8 mouse cellular contexts compared by ENCODE assay signal in the genomic region with DNA sequence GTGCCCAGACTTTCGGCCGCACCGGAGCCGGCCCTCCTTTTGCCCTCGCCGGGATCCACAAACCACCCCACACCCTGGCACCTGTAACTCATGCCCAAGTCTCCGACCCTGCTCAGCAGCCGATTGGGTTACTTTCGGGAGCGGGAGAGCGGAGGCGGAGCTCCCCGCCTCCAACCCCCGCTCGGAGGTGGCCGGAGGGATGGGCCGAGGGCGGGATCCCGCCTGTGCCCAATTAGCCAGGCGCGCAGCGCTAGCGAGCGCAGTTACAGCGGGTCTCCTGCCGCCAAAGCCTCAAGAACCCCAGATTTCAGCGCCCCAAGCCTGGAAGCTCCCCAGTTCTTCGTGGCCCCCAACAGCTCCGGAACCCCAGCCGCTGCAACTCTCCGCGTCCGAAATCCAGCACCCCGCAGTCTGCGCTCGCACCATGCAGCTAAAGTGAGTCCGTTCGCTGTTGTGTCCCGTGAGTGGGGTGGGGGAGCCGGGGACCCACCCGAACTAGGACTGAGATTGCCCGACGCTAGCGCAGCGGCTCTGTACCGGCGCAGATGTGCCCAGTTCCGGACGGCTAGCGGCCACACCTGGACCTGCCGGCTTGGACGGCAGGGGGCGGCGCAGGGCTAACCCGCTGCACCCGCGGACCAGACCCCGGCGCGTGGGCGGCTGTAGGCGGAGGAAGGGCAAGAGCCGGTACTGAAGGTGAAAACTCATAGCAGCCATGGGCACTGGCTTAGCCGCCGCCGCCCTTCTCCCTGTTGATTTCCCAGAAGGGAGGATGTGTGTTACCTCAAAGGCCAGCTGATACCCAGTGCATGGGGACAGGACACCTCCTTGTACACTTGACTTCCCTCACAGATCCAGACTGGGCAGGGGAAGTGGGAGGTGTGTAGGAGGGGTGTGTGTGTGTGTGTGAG. TPM values are rescaled to one million over a fixed set of nuclear protein-coding genes. Genes with fewer than 3 reads are reported as not detected.
DNase-seq lines count a peak whose midpoint lies in the region; ATAC-seq and TF ChIP-seq lines count a peak whose summit lies in the region.

A gene (plus strand): TSS at position 202 of the 911 bp plus-strand sequence.

- H3K9ac ChIP-seq in forebrain, embryonic 15.5 days (replicated peaks) = peak within 1 kb of the TSS; percentile 57
- peak within 1 kb of the TSS; percentile 56 for H3K9ac ChIP-seq in lung, embryonic 14.5 days
- peak within 1 kb of the TSS; percentile 52 for H3K9ac ChIP-seq in neural tube, embryonic 14.5 days (replicated peaks; ENCODE audit: low read depth, low read length)

- peak within 1 kb of the TSS; percentile 88 for H3K4me3 ChIP-seq in E14TG2a.4 (replicated peaks; ENCODE audit: low read length)
- H3K4me3 ChIP-seq in forebrain, embryonic 15.5 days = peak within 1 kb of the TSS; percentile 54
- H3K4me3 ChIP-seq in lung, embryonic 14.5 days (ENCODE audit: low read depth, low read length) = peak within 1 kb of the TSS; percentile 67
- H3K4me3 ChIP-seq in neural tube, embryonic 14.5 days (ENCODE audit: low read depth, low read length) = peak within 1 kb of the TSS; percentile 43

- intact Hi-C loops in heart, postnatal 36 days (cut with DNase I) = loop anchor here (1.0 to 5.0 kb wide), 3 partner anchors 42 to 91 kb away; no protein-coding TSS in a partner anchor

- H3K27me3 ChIP-seq in E14TG2a.4 (ENCODE audit: insufficient read depth, low read length) = peaks cover 6% of the 10 kb centered on the region
- peaks cover 6% of the 10 kb centered on the region; the same call in 1 of the 2 replicates for H3K27me3 ChIP-seq in forebrain, embryonic 15.5 days
- peaks cover 10% of the 10 kb centered on the region; the same call in 1 of the 2 replicates for H3K27me3 ChIP-seq in lung, embryonic 14.5 days (ENCODE audit: insufficient read depth, low read length)
- peaks cover 5% of the 10 kb centered on the region; the same call in 1 of the 2 replicates for H3K27me3 ChIP-seq in neural tube, embryonic 14.5 days (ENCODE audit: control insufficient read depth, insufficient read depth, low read length)

- ATAC-seq in cerebellum, adult (ENCODE audit: insufficient number of reproducible peaks, low FRiP score, low TSS enrichment) = peak; percentile 88
- ATAC-seq in forebrain, embryonic 15.5 days (replicated peaks) = peak; percentile 92
- ATAC-seq in lung, embryonic 14.5 days (ENCODE audit: insufficient read depth) = peak; percentile 92
- ATAC-seq in neural tube, embryonic 14.5 days (ENCODE audit: low read depth) = peak; percentile 87

- peaks cover 70% of the 10 kb centered on the region for H3K36me3 ChIP-seq in E14TG2a.4 (ENCODE audit: insufficient read depth, low read length)
- no peaks in the 10 kb centered on the region for H3K36me3 ChIP-seq in forebrain, embryonic 15.5 days
- H3K36me3 ChIP-seq in lung, embryonic 14.5 days (ENCODE audit: insufficient read depth) = no peaks in the 10 kb centered on the region
- H3K36me3 ChIP-seq in neural tube, embryonic 14.5 days (ENCODE audit: control insufficient read depth, insufficient read depth, low read length) = no peaks in the 10 kb centered on the region

- peak; percentile 82 to 85 for DNase-seq in heart, postnatal 36 days
- peak; percentile 50 for DNase-seq in large intestine, adult 2 months (ENCODE audit: low read depth, low spot score)
- DNase-seq in lung, embryonic 14.5 days = peak; percentile 87
- DNase-seq in thymus, adult 18-20 months = peak; percentile 45 to 53

- no peak for TF ChIP-seq CTCF in E14TG2a.4 (conservative IDR thresholded peaks at IDR 0.05; ENCODE audit: low read length)
- TF ChIP-seq CTCF in lung, embryonic 14.5 days (IDR thresholded peaks at IDR 0.05; ENCODE audit: low read depth) = peak; percentile 57

- peaks cover 39% of the 10 kb centered on the region for H3K4me1 ChIP-seq in E14TG2a.4 (replicated peaks; ENCODE audit: low read depth, low read length)
- H3K4me1 ChIP-seq in forebrain, embryonic 15.5 days = peaks cover 14% of the 10 kb centered on the region
- no peaks in the 10 kb centered on the region for H3K4me1 ChIP-seq in lung, embryonic 14.5 days (ENCODE audit: insufficient read depth)
- no peaks in the 10 kb centered on the region for H3K4me1 ChIP-seq in neural tube, embryonic 14.5 days (ENCODE audit: control insufficient read depth, insufficient read depth, low read length)

- H3K9me3 ChIP-seq in E14TG2a.4 (ENCODE audit: low read length) = no peaks in the 10 kb centered on the region
- H3K9me3 ChIP-seq in forebrain, embryonic 15.5 days = no peaks in the 10 kb centered on the region
- no peaks in the 10 kb centered on the region for H3K9me3 ChIP-seq in lung, embryonic 14.5 days (ENCODE audit: low read depth, low read length)
- no peaks in the 10 kb centered on the region for H3K9me3 ChIP-seq in neural tube, embryonic 14.5 days (ENCODE audit: control insufficient read depth, low read length)

- H3K27ac ChIP-seq in forebrain, embryonic 15.5 days (replicated peaks) = no peak within 1 kb of the TSS
- H3K27ac ChIP-seq in lung, embryonic 14.5 days (ENCODE audit: low read depth) = 0 out of 2 replicates have a peak within 1 kb of the TSS, but pooled peaks have one; percentile 42
- H3K27ac ChIP-seq in neural tube, embryonic 14.5 days (ENCODE audit: low read depth, low read length) = no peak within 1 kb of the TSS

- H3K4me2 ChIP-seq in forebrain, embryonic 15.5 days (replicated peaks) = peak within 1 kb of the TSS; percentile 98
- peak within 1 kb of the TSS; percentile 98 for H3K4me2 ChIP-seq in lung, embryonic 14.5 days
- peak within 1 kb of the TSS; percentile 97 for H3K4me2 ChIP-seq in neural tube, embryonic 14.5 days (ENCODE audit: low read depth, low read length)

- under 1% methylated on average over 66 of the region's 66 CpGs for WGBS in forebrain, embryonic 15.5 days
- under 1% methylated on average over 66 of the region's 66 CpGs for WGBS in large intestine, adult 2 months
- whole genome bisulfite sequencing in lung, embryonic 14.5 days = under 1% methylated on average over 66 of the region's 66 CpGs
- under 1% methylated on average over 65 of the region's 66 CpGs for WGBS in neural tube, embryonic 14.5 days

RNA-seq across cellular contexts. Expression of the gene that starts here (rescaled TPM):
- 0.56 and 0.66 TPM in 2 replicates for polyA plus RNA-seq in forebrain, embryonic 15.5 days (2015; fragmentation: Nextera tagmentation; extraction: Ambion mirVana)
- 1 to 10 TPM; 7.6 to 7.7 TPM for total RNA-seq in heart, postnatal 36 days (2021)
- polyA plus RNA-seq in large intestine, adult 2 months (2012; rRNA removed) = 12.1 and 16.2 TPM in 2 replicates
- polyA plus RNA-seq in lung, embryonic 14.5 days (2014; fragmentation: Nextera tagmentation; extraction: Ambion mirVana) = 7.2 and 8.4 TPM in 2 replicates
- 0.56 and 1.1 TPM in 2 replicates for polyA plus RNA-seq in neural tube, embryonic 14.5 days (2014; fragmentation: Nextera tagmentation; extraction: Ambion mirVana)

Comparison
In these comparisons a context has a peak if more than half of its experiments do, and no peak if none do; other contexts are left out.
1. Peak in ATAC-seq, H3K4me3 ChIP-seq, H3K9ac ChIP-seq and H3K4me2 ChIP-seq in forebrain, embryonic 15.5 days; RNA of the gene not detected or under 1 TPM.